Mouse (Mus musculus) liver, postnatal 0 days (tissue): ENCODE measurements around the gene Ralgps1.

Experiments used
- CTCF ChIP-seq: sonication (generic); IDR thresholded peaks from 2 replicates; pipeline ENCODE4 v1.5.1; 2016; ENCODE audit warnings: antibody characterized with exemption, low read depth
- EP300 ChIP-seq: IDR thresholded peaks from 2 replicates; pipeline ENCODE4 v1.6.1; 2016; ENCODE audit warnings: antibody characterized with exemption, low read depth, mild to moderate bottlenecking

GRCm38 (mm10) chr2:33184641-33185040 is 186.6 kb downstream of the Ralgps1 start:
- TF ChIP-seq CTCF (no peak), EP300 (no peak)
